Mouse (Mus musculus) cerebellum, adult 9-10 months (tissue): ENCODE measurements around the gene Klhdc3.
A peak's percentile ranks its signal among the peaks of the same experiment; 100 is the strongest.

ENCODE experiments used
- DNase-seq: peaks from one replicate; pipeline ENCODE4 v3.0.0; 2022

Klhdc3 gene

GRCm38 (mm10) chr17:46701489-46701888 is 20.8 kb upstream of the Klhdc3 start:
- DNase-seq: no peak

- no peak for DNase-seq
Measured at GRCm38 (mm10) chr17:46699912-46700311, 19.2 kb upstream of the Klhdc3 start.

- DNase-seq: no peak
Measured at GRCm38 (mm10) chr17:46699245-46699644, 18.5 kb upstream of the Klhdc3 start.

DNA sequence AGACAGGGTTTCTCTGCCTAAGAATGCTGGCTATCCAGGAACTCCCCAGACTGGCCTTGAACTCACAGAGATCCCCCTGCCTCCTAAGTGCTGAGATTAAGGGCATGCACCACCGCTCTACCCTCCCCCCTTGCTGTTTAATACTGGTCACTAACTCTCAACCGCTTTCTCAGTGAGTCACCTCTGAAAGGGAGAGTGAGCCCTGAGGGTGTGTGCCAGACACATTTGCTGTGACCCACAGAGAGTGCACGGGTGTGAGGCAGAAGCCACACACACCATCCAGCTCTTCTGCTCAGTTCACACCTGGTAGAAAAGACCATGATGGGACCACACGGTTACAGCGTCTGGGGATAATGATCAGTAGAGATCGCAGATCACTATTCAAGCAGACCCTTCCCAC is 17.8 kb upstream of the Klhdc3 start:
- DNase-seq: no peak

DNA sequence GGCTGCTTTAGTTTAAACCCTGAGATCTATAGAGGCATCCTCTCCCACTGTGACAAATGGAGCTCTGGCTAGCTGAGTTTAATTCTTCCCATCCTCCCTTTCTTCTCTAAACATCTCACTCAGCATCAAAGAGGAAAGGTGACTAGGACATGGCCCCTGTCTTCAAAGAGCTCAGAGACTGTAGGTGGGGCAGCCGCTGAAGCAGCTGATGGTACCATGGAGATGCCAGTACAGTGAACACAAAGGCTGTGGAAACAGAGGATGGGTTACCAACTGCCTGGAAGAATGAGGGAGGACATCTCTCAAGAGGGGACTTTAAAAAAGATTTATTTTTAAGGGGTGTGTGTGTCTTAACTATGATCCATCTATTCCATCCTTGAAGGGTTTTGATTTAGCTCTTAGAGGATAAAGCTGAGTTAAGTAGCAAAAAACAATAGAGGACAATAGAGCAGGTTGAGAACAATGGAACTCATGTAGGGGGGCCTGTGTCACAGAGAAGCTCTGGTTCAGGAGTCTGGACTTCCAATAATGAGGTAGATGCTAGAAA is 13.9 kb upstream of the Klhdc3 start:
- DNase-seq: no peak

GRCm38 (mm10) chr17:46691390-46691789 is 10.7 kb upstream of the Klhdc3 start:
- no peak for DNase-seq

GRCm38 (mm10) chr17:46690665-46691064 is 10.0 kb upstream of the Klhdc3 start:
- DNase-seq: no peak

DNA sequence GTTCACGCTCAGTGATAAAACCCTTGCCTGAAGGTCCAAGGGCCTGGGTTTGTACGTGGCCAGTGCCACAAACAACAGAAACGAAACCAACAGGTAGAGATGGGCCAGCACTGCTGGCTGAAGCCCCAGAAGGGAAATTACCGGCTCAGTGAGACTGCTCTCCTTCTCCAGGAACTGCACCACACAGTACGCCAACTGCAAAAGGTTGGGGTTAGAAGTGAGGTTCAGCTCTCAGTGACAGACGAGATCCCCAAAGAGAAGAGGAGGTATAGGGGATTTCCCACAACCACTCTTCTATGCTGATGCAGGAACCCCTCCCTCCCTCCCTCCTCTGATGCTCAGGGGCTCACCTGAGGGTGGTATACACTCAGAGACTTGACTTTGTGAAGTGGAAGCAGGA is 5.2 kb upstream of the Klhdc3 start:
- no peak for DNase-seq

GRCm38 (mm10) chr17:46682654-46683389 is 2.1 kb upstream of the Klhdc3 start:
- peak; percentile 50 for DNase-seq

GRCm38 (mm10) chr17:46681466-46682118 is 878 bp upstream of the Klhdc3 start:
- peak; percentile 73 for DNase-seq

- peak; percentile 73 for DNase-seq
Measured at GRCm38 (mm10) chr17:46679843-46680759, 613 bp downstream of the Klhdc3 start.

GRCm38 (mm10) chr17:46678911-46679310 is 1.8 kb downstream of the Klhdc3 start:
- peak; percentile 47 for DNase-seq

GRCm38 (mm10) chr17:46678416-46678815 is 2.3 kb downstream of the Klhdc3 start, which contains the start of gene Mea1:
Gene Mea1, plus strand, starts transcription at chr17:46678793.
- DNase-seq: peak; percentile 51

GRCm38 (mm10) chr17:46674530-46675283 is 6.0 kb downstream of the Klhdc3 start:
- no peak for DNase-seq

DNA sequence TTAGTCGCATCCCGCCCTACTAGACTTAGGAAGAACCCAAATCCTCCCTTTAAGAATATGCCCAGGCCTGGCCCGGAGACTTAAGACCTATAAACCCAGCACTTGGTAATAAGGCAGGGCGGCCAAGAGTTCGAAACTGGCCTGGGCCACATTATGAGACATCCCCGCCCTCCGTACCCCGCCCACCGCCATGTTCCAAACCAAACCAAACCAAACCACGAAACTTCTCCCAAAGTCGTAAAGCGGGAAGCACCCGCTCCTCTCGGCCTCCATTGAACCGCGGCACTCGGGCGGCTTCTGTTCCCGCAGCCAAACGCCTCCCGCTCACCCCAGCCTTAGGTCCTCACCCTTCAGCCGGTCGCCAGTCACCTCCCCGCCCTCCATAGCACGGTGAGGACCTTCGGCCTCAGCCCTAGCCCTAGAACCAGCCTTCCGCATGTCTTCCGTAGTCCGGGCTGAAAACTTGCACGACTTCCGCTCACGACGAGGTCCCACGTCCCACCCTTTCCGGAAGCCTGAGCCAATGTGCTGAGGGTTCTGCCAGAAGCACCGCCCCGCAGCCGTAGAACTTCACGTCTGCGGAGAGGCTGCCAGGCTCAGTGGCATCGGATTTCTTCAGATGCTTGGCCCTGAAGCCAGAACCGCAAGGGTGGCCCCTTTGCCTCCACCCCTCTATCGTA is 6.7 kb downstream of the Klhdc3 start, which contains the start of gene Rrp36:
TSS of gene Rrp36 (minus strand) at position 503 of the 680 bp plus-strand sequence.
- peak; percentile 82 for DNase-seq

DNA sequence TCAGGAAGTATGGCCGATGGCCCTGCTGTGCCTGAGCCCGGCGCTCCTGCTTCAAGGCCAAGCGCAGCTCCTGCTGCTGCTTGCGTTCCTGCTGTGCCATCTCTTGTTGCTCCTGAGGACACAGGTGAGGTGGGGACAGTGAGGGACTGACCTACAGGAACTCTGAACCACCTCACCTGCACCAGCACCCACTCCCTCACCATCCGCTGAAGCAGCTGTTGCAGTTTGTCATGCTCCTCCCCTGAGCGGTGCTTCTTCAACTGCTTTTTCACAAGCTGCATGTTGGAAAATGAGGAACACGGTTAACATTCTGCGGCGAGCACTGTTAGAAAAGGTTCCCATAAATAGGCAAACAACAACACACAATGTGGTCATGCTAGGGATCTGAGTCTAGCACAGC is 10.8 kb downstream of the Klhdc3 start:
- no peak for DNase-seq

DNA sequence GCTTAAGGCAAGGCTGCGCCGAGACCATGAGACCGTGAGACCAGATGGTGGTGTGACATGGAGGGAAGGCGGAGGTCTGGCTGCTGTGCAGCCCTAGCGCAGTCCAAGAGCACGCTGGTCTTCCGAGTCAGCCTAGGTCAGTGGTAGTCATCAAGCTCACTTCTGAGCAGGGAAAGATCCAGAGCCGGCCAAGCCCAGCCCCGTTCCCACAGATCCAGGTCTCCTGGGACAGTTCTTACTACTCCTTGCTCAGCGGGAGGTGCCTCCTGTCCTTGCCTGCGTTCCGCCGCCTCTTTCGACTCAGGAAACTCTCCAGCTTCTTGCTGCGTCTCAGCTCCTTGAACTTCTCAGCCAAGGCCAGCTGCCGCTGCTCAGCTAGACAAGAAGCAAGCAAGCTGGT is 13.0 kb downstream of the Klhdc3 start:
- DNase-seq: no peak

DNA sequence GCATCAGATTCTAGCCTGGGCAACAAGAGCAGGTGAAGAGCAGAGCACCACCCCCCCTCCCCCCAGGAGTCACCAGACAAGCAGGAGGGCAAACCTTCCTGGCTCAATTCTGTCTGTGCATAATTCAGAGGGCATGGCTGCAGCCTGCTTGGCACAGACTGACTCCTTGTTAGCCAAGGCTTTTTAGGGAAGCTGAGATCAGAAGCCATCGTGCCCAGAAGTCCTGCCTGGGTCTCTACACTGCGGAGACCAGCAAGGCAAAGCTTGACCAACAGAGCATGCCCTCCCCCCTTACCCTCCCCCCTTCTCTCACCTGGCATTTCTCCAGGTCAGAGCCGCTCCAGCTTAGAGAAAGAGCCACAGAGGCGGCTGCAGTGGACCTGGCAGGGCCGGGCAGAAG is 18.0 kb downstream of the Klhdc3 start:
- DNase-seq: peak; percentile 86

DNA sequence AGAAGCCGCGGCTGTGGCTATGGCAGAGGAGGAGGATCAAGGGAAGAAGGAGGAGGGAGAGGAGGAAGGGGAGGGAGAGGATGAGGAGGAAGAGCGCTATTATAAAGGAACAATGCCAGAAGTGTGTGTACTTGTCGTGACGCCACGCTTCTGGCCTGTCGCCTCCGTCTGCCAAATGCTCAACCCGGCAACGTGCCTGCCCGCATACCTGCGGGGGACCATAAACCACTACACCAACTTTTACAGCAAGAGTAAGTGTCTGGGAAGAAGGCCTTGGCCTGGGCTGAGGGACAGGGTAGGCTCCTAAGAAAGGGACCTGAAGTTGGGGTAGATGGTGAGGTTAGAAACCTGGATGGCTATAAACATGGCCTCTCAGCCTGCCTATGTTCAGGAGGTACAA is 18.7 kb downstream of the Klhdc3 start:
- peak; percentile 81 for DNase-seq

DNA sequence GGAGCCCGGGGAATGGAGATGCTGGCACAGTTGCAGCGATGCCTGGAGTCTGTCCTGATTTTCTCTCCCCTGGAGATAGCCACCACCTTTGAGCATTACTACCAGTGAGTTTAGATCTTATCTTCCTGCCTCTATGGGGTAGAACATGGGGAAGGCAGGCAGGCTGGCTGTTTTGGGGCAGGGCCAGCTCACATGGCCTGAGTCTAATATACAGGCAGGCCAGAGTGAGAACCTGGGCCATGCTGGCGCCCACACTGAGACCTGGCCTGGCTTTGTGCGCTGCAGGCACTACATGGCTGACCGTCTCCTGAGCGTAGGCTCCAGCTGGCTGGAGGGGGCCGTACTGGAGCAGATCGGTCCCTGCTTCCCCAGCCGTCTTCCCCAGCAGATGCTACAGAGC is 19.4 kb downstream of the Klhdc3 start:
- peak; percentile 82 for DNase-seq

- DNase-seq: peak; percentile 25
Measured at GRCm38 (mm10) chr17:46656054-46656453, 24.7 kb downstream of the Klhdc3 start.
